Mouse (Mus musculus) C2C12 (cell line): ENCODE results near the gene Triml1. TPM values are rescaled to one million over a fixed set of nuclear protein-coding genes. Genes with fewer than 3 reads are reported as not detected.

ENCODE experiments used
- H3K27me3 ChIP-seq: one replicate; pipeline ENCODE4 v1.6.1; 2011; ENCODE audit not compliant: control insufficient read depth, insufficient read depth, insufficient read length
- H3K36me3 ChIP-seq: one replicate; pipeline ENCODE4 v1.6.1; 2011; ENCODE audit not compliant: control insufficient read depth, insufficient read depth
- H3K4me3 ChIP-seq: one replicate; pipeline ENCODE4 v1.5.1; 2011; ENCODE audit warnings: mild to moderate bottlenecking, control low read depth; ENCODE audit not compliant: poor library complexity, insufficient read depth, severe bottlenecking
- H3K79me2 ChIP-seq: one replicate; pipeline ENCODE4 v1.6.1; 2011; ENCODE audit not compliant: control insufficient read depth, insufficient read depth
- H3K79me3 ChIP-seq: one replicate; pipeline ENCODE4 v1.6.1; 2011; ENCODE audit warnings: low read depth, control low read depth
- H3ac ChIP-seq: one replicate; pipeline ENCODE3; 2011; ENCODE audit warnings: low read depth; ENCODE audit not compliant: control insufficient read depth, insufficient read length
- CEBPB ChIP-seq: IDR thresholded peaks from one replicate; pipeline ENCODE4 v1.6.1; 2011; ENCODE audit warnings: low read depth, mild to moderate bottlenecking, control low read depth, moderate library complexity
- CTCF ChIP-seq: IDR thresholded peaks from one replicate; pipeline ENCODE4 v1.5.1; 2011; ENCODE audit not compliant: control insufficient read depth, insufficient read depth, insufficient read length
- FOSL1 ChIP-seq: IDR thresholded peaks from one replicate; pipeline ENCODE4 v1.8.0; 2011; ENCODE audit warnings: mild to moderate bottlenecking, low read length; ENCODE audit not compliant: poor library complexity, insufficient read depth, severe bottlenecking
- MAX ChIP-seq: IDR thresholded peaks from one replicate; pipeline ENCODE4 v1.6.1; 2011; ENCODE audit warnings: mild to moderate bottlenecking, control low read depth
- MYOD1 ChIP-seq: IDR thresholded peaks from one replicate; pipeline ENCODE4 v1.6.1; 2011; ENCODE audit warnings: low read depth; ENCODE audit not compliant: control insufficient read depth, insufficient read length
- MYOG ChIP-seq: IDR thresholded peaks from one replicate; pipeline ENCODE4 v1.6.1; 2011; ENCODE audit not compliant: control insufficient read depth, insufficient read length; ENCODE audit errors: extremely low read depth
- USF1 ChIP-seq: IDR thresholded peaks from one replicate; pipeline ENCODE4 v1.6.1; 2011; ENCODE audit warnings: low read depth, mild to moderate bottlenecking, control low read depth, moderate library complexity
- polyA plus RNA-seq: library from polyadenylated mRNA; unstranded; fragments of >200 nt; fragmentation: generic; extraction: Trizol; gene quantifications from one replicate; pipeline ENCODE4 v1.2.1, GENCODE M21; 2012; ENCODE audit warnings: missing spikeins

The Triml1 gene
- polyA plus RNA-seq, 1 experiment, result not detected

- H3K4me3 ChIP-seq, result no peak overlapping the region
- no peaks in the 10 kb centered on the region for H3K79me2 ChIP-seq
- TF ChIP-seq MYOD1 (no peak), CTCF (no peak), FOSL1 (no peak), MYOG (no peak), MAX (no peak), USF1 (no peak), CEBPB (no peak)
- no peak overlapping the region for H3ac ChIP-seq
- H3K36me3 ChIP-seq, result no peaks in the 10 kb centered on the region
- no peaks in the 10 kb centered on the region for H3K79me3 ChIP-seq
- no peaks in the 10 kb centered on the region for H3K27me3 ChIP-seq
These were observed 28.0 kb upstream of the Triml1 start for GRCm38 (mm10) chr8:43169249-43169755.

GRCm38 (mm10) chr8:43168083-43168482 lies 26.8 kb upstream of the Triml1 start:
- H3K36me3 ChIP-seq, result no peaks in the 10 kb centered on the region
- no peaks in the 10 kb centered on the region for H3K27me3 ChIP-seq
- H3K4me3 ChIP-seq, result no peak overlapping the region
- H3K79me2 ChIP-seq, result no peaks in the 10 kb centered on the region
- TF ChIP-seq MYOG, result no peak
- TF ChIP-seq MYOD1, result no peak
- no peak for TF ChIP-seq CTCF
- TF ChIP-seq CEBPB, result no peak
- no peak for TF ChIP-seq USF1
- TF ChIP-seq FOSL1, result no peak
- no peak for TF ChIP-seq MAX
- H3K79me3 ChIP-seq, result no peaks in the 10 kb centered on the region
- no peak overlapping the region for H3ac ChIP-seq

- Histone ChIP-seq H3ac (no peak overlapping the region), H3K4me3 (no peak overlapping the region), H3K36me3 (no peaks in the 10 kb centered on the region), H3K27me3 (no peaks in the 10 kb centered on the region), H3K79me3 (no peaks in the 10 kb centered on the region), H3K79me2 (no peaks in the 10 kb centered on the region)
- TF ChIP-seq CTCF (no peak), FOSL1 (no peak), CEBPB (no peak), MYOD1 (no peak), USF1 (no peak), MAX (no peak), MYOG (no peak)
These were observed 23.2 kb upstream of the Triml1 start for GRCm38 (mm10) chr8:43164453-43164852.

- H3K4me3 ChIP-seq, result no peak overlapping the region
These were observed 22.0 kb upstream of the Triml1 start for GRCm38 (mm10) chr8:43163255-43163654.

GRCm38 (mm10) chr8:43149307-43149706 lies 8.0 kb upstream of the Triml1 start:
- TF ChIP-seq MYOD1 (no peak), MYOG (no peak), CTCF (no peak), FOSL1 (no peak), CEBPB (no peak), USF1 (no peak), MAX (no peak)
- Histone ChIP-seq H3ac (no peak overlapping the region), H3K79me2 (no peaks in the 10 kb centered on the region), H3K4me3 (no peak overlapping the region), H3K79me3 (no peaks in the 10 kb centered on the region), H3K27me3 (no peaks in the 10 kb centered on the region), H3K36me3 (no peaks in the 10 kb centered on the region)

More at GRCm38 (mm10) chr8:43163255-43163654, 22.0 kb upstream of the Triml1 start:
- H3ac ChIP-seq, result no peak overlapping the region
- no peaks in the 10 kb centered on the region for H3K36me3 ChIP-seq
- no peaks in the 10 kb centered on the region for H3K27me3 ChIP-seq
- H3K79me3 ChIP-seq, result no peaks in the 10 kb centered on the region
- H3K79me2 ChIP-seq, result no peaks in the 10 kb centered on the region
- no peak for TF ChIP-seq FOSL1
- no peak for TF ChIP-seq MYOD1
- no peak for TF ChIP-seq CEBPB
- no peak for TF ChIP-seq CTCF
- TF ChIP-seq MAX, result no peak
- no peak for TF ChIP-seq USF1
- TF ChIP-seq MYOG, result no peak

GRCm38 (mm10) chr8:43111205-43111827 lies 30.0 kb downstream of the Triml1 start:
- no peaks in the 10 kb centered on the region for H3K27me3 ChIP-seq
- no peak overlapping the region for H3ac ChIP-seq
- no peaks in the 10 kb centered on the region for H3K36me3 ChIP-seq
- H3K4me3 ChIP-seq, result no peak overlapping the region
- no peaks in the 10 kb centered on the region for H3K79me2 ChIP-seq
- H3K79me3 ChIP-seq, result no peaks in the 10 kb centered on the region
- TF ChIP-seq CTCF (no peak), CEBPB (no peak), MYOD1 (no peak), MAX (no peak), MYOG (no peak), FOSL1 (no peak), USF1 (no peak)

Other genes starting within 250 kb of the Triml1 start
- not detected for gene Triml2, start 39.1 kb upstream of the Triml1 start, polyA plus RNA-seq
- gene Zfp42, start 165.5 kb upstream of the Triml1 start, polyA plus RNA-seq, result not detected